Mouse (Mus musculus): ENCODE results near the gene Gm20772. TPM values are rescaled to one million over a fixed set of nuclear protein-coding genes. Genes with fewer than 3 reads are reported as not detected.

Gene Gm20772
- not detected in 2 replicates for polyA plus RNA-seq (2015; fragmentation: Nextera tagmentation; extraction: Ambion mirVana)

GRCm38 (mm10) chrY:17874441-17874840 lies at the start of gene Gm20772, which contains the start of gene Gm20831:
TSS of gene Gm20772 (plus strand) at chrY:17874741.
TSS of gene Gm20831 (plus strand) at chrY:17874741.

GRCm38 (mm10) chrY:17846166-17846565 lies 28.4 kb upstream of the Gm20772 start, which contains the start of gene Gm21904:
TSS of gene Gm21904 (minus strand) at chrY:17846266.

Other genes starting within 250 kb of the Gm20772 start
- gene Gm21904, start 28.5 kb upstream of the Gm20772 start, polyA plus RNA-seq (2015; fragmentation: Nextera tagmentation; extraction: Ambion mirVana), result not detected in 2 replicates
- not detected in 2 replicates for gene Gm20831, start within 50 bp of the Gm20772 start, polyA plus RNA-seq (2015; fragmentation: Nextera tagmentation; extraction: Ambion mirVana)
- not detected in 2 replicates for gene Srsy, start 62.6 kb downstream of the Gm20772 start, polyA plus RNA-seq (2015; fragmentation: Nextera tagmentation; extraction: Ambion mirVana)
- not detected in 2 replicates for gene Gm21764, start 187.1 kb downstream of the Gm20772 start, polyA plus RNA-seq (2015; fragmentation: Nextera tagmentation; extraction: Ambion mirVana)
- gene Ssty1, start 214.4 kb downstream of the Gm20772 start, polyA plus RNA-seq (2015; fragmentation: Nextera tagmentation; extraction: Ambion mirVana), result not detected in 2 replicates

Measured in skeletal muscle tissue, postnatal 0 days (tissue).